Mouse (Mus musculus) spleen, adult 2 months (tissue): ENCODE data around the gene Srgap3.

Experiments used
- CTCF ChIP-seq: fragments of 200-500 bp; IDR thresholded peaks from 2 replicates; pipeline ENCODE4 v1.5.1; 2011; ENCODE audit warnings: mild to moderate bottlenecking, inconsistent platforms; ENCODE audit not compliant: insufficient read depth, insufficient read length, insufficient replicate concordance; ENCODE audit errors: extremely low read depth
- POLR2A ChIP-seq: fragments of 200-500 bp; IDR thresholded peaks from 2 replicates; pipeline ENCODE4 v1.6.1; 2011; ENCODE audit warnings: low read depth, low read length, inconsistent platforms

DNA sequence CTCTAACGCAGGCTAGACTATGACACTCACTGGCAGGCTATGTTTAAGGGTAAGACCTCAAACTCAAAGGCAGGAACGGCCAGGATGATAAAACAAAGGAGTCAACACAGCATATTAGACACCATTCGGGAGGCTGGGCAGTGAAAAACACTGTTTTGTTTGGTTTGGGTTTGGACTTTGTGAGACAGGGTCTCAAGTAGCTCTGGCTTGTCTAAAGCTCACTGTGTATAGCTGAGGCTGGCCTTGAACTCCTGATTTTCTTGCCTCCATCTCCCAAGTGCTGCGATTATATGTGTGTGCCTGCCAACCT is 136.6 kb downstream of the Srgap3 start:
- TF ChIP-seq CTCF: no peak
- no peak for TF ChIP-seq POLR2A
